In the genomic region with DNA sequence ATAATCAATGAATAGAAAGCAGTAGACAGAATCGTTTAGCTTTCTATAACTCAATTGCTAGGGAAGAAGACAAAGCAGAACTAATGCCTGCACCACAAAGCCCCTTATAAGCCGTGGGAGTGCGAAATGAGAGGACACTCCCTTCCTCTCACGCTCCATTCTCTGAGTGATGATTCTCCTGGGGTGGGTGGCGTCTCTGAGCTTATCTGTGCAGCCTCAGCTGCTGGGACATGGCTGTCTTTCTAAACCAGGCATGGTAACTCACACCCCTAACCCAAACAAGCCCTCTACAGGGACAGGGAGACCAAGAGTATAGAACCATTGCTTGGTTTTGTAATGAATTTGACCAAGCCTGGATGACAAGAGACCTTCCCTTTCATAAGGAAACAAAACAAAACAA, we compare ENCODE assay signal across 27 mouse cellular contexts.
DNase-seq lines count a peak whose midpoint lies in the region; ATAC-seq and TF ChIP-seq lines count a peak whose summit lies in the region.
"Had no signal": no experiment of that assay in that cellular context is flagged by ENCODE, and none has a peak within 500 bp of the region (broad histone marks: within the 10 kb centered on the region; RNA-seq: fewer than 3 reads in every experiment).

No protein-coding gene starts in this region.

- no peak overlapping the region for H3K27ac ChIP-seq in MEL (ENCODE audit: control insufficient read depth, low read depth, low read length)
- H3K27ac ChIP-seq in liver, embryonic 11.5 days (ENCODE audit: low read depth, low read length), result no peak overlapping the region
- no peak overlapping the region for H3K27ac ChIP-seq in liver, embryonic 14.5 days
- H3K27ac ChIP-seq in hindbrain, embryonic 16.5 days (ENCODE audit: low read depth, low read length), result no peak overlapping the region
- H3K27ac ChIP-seq: forebrain, embryonic 10.5 days; forebrain, embryonic 13.5 days; gastrocnemius, adult 2 months; heart, adult 2 months; heart, embryonic 10.5 days; heart, embryonic 13.5 days; hindbrain, embryonic 13.5 days; hindbrain, postnatal 0 days had no signal

- ATAC-seq in liver, embryonic 11.5 days (replicated peaks; ENCODE audit: low FRiP score), result peak; percentile 76
- ATAC-seq in liver, embryonic 14.5 days (ENCODE audit: insufficient read depth), result no peak
- ATAC-seq in megakaryocyte progenitor cell, adult 5-6 weeks (replicated peaks; ENCODE audit: poor library complexity), result peak; percentile 64
- no peak for ATAC-seq in hindbrain, embryonic 16.5 days
- ATAC-seq: activated CD4-positive, CD25-positive, alpha-beta regulatory T cell, adult 4 months; forebrain, embryonic 13.5 days; forebrain, embryonic 16.5 days; hindbrain, postnatal 0 days; inflammation-experienced regulatory T-cells, adult 6 months had no signal

- peak; percentile 71 for DNase-seq in MEL (ENCODE audit: low read depth, low spot score)
- DNase-seq in liver, embryonic 11.5 days (ENCODE audit: low spot score), result no peak
- peak in 2 of 3 experiments; percentile 11 to 16 for DNase-seq in liver, embryonic 14.5 days (ENCODE audit: low read depth in 3 of 3, low spot score in 3 of 3)
- no peak for DNase-seq in gastrocnemius, postnatal 36 days
- DNase-seq in frontal cortex, postnatal 14 days (ENCODE audit: low spot score in 2 of 2), result no peak
- DNase-seq: adrenal gland, adult 8-10 months; adrenal gland, postnatal 25 days; B cell, adult 2 months; cerebellum, adult 11-12 months; cerebellum, adult 8-10 months; cerebellum, postnatal 14 days; gastrocnemius, adult 2 months; gastrocnemius, postnatal 25 days; heart, adult 2 months had no signal

- peaks cover 0 to 6% of the 10 kb centered on the region in 2 experiments; a peak in 2 of 4 replicates for H3K36me3 ChIP-seq in MEL (ENCODE audit: control insufficient read depth in 1 of 2, insufficient read depth in 2 of 2, low read length in 2 of 2)
- no peaks in the 10 kb centered on the region for H3K36me3 ChIP-seq in liver, embryonic 11.5 days (ENCODE audit: control insufficient read depth, insufficient read depth, low read length)
- no peaks in the 10 kb centered on the region for H3K36me3 ChIP-seq in liver, embryonic 14.5 days (replicated peaks; ENCODE audit: control insufficient read depth, insufficient read depth, low read depth)
- no peaks in the 10 kb centered on the region for H3K36me3 ChIP-seq in hindbrain, embryonic 16.5 days (ENCODE audit: control insufficient read depth, insufficient read depth, low read length)
- H3K36me3 ChIP-seq: forebrain, embryonic 10.5 days; heart, embryonic 10.5 days; heart, embryonic 13.5 days; hindbrain, embryonic 13.5 days had no signal

- no peaks in the 10 kb centered on the region for H3K79me2 ChIP-seq in MEL (ENCODE audit: control insufficient read depth, insufficient read depth, low read length, poor library complexity)

- intact Hi-C loops in gastrocnemius, postnatal 36 days (cut with DNase I), result no loop called here

- H3K4me1 ChIP-seq in MEL (ENCODE audit: control insufficient read depth in 1 of 2, insufficient read depth in 2 of 2, low read length in 2 of 2), result peaks cover 0 to 8% of the 10 kb centered on the region in 2 experiments; a peak in 2 of 4 replicates
- H3K4me1 ChIP-seq in liver, embryonic 11.5 days (replicated peaks; ENCODE audit: control insufficient read depth, insufficient read depth, low read length), result no peaks in the 10 kb centered on the region
- peaks cover 3 to 7% of the 10 kb centered on the region in 2 experiments; a peak in 3 of 4 replicates for H3K4me1 ChIP-seq in liver, embryonic 14.5 days (replicated peaks; ENCODE audit: control insufficient read depth in 2 of 2, insufficient read depth in 2 of 2, low read length in 1 of 2)
- no peaks in the 10 kb centered on the region for H3K4me1 ChIP-seq in hindbrain, embryonic 16.5 days (ENCODE audit: control insufficient read depth, insufficient read depth, low read depth, low read length)
- H3K4me1 ChIP-seq: forebrain, embryonic 13.5 days; heart, embryonic 10.5 days; heart, embryonic 13.5 days; hindbrain, embryonic 13.5 days had no signal

- no peak overlapping the region for H3K4me3 ChIP-seq in MEL (ENCODE audit: control insufficient read depth in 1 of 2, insufficient read depth in 1 of 2, low read depth in 2 of 2, low read length in 2 of 2)
- no peak overlapping the region for H3K4me3 ChIP-seq in liver, embryonic 11.5 days (ENCODE audit: low read depth, low read length)
- H3K4me3 ChIP-seq in liver, embryonic 14.5 days (ENCODE audit: insufficient read depth in 1 of 2, low read depth in 2 of 2, low read length in 2 of 2), result no peak overlapping the region
- H3K4me3 ChIP-seq in hindbrain, embryonic 16.5 days (ENCODE audit: low read length), result no peak overlapping the region
- H3K4me3 ChIP-seq: forebrain, embryonic 10.5 days; forebrain, embryonic 13.5 days; gastrocnemius, adult 2 months; heart, adult 2 months; heart, embryonic 10.5 days; heart, embryonic 13.5 days; hindbrain, embryonic 13.5 days had no signal

- no peak for TF ChIP-seq RAD21 in MEL (IDR thresholded peaks at IDR 0.05; ENCODE audit: low read depth, low read length)

- WGBS in liver, embryonic 11.5 days, result 45% methylated on average over 5 of the region's 5 CpGs
- WGBS in liver, embryonic 14.5 days (ENCODE audit: insufficient replicate concordance), result 22% methylated on average over 5 of the region's 5 CpGs
- WGBS in hindbrain, embryonic 16.5 days, result 34% methylated on average over 5 of the region's 5 CpGs

- peak; percentile 30 to 32; a peak in 1 of 4 replicates for TF ChIP-seq EP300 in MEL (IDR thresholded peaks at IDR 0.05; ENCODE audit: low read depth in 1 of 2, low read length in 2 of 2)
- TF ChIP-seq EP300 in liver, embryonic 14.5 days (IDR thresholded peaks at IDR 0.05; ENCODE audit: low read depth), result peak; percentile 9; the same call in 1 of the 2 replicates

- no peaks in the 10 kb centered on the region for H3K9me3 ChIP-seq in MEL (replicated peaks; ENCODE audit: insufficient read depth, low read length)
- no peaks in the 10 kb centered on the region for H3K9me3 ChIP-seq in liver, embryonic 11.5 days (ENCODE audit: control insufficient read depth, low read length)
- no peaks in the 10 kb centered on the region for H3K9me3 ChIP-seq in liver, embryonic 14.5 days (ENCODE audit: control insufficient read depth, low read length)
- no peaks in the 10 kb centered on the region for H3K9me3 ChIP-seq in hindbrain, embryonic 16.5 days (ENCODE audit: control insufficient read depth, low read length)
- H3K9me3 ChIP-seq: forebrain, embryonic 10.5 days; forebrain, embryonic 13.5 days; G1E; heart, embryonic 10.5 days; heart, embryonic 13.5 days; hindbrain, embryonic 13.5 days had no signal

- H3K27me3 ChIP-seq in MEL (ENCODE audit: control insufficient read depth in 1 of 2, insufficient read depth in 2 of 2, low read length in 2 of 2), result no peaks in the 10 kb centered on the region
- H3K27me3 ChIP-seq in liver, embryonic 11.5 days (replicated peaks; ENCODE audit: control insufficient read depth, insufficient read depth, low read length), result no peaks in the 10 kb centered on the region
- no peaks in the 10 kb centered on the region for H3K27me3 ChIP-seq in liver, embryonic 14.5 days (ENCODE audit: control insufficient read depth, insufficient read depth, low read length)
- no peaks in the 10 kb centered on the region for H3K27me3 ChIP-seq in hindbrain, embryonic 16.5 days (replicated peaks; ENCODE audit: control insufficient read depth, insufficient read depth, low read length)
- H3K27me3 ChIP-seq: CH12.LX; forebrain, embryonic 13.5 days; heart, embryonic 13.5 days; hindbrain, embryonic 13.5 days had no signal

- no peak overlapping the region for H3K9ac ChIP-seq in MEL (ENCODE audit: control insufficient read depth, low read depth, low read length, poor library complexity, severe bottlenecking)
- no peak overlapping the region for H3K9ac ChIP-seq in liver, embryonic 11.5 days (ENCODE audit: low read depth, low read length)
- no peak overlapping the region for H3K9ac ChIP-seq in liver, embryonic 14.5 days (replicated peaks)
- H3K9ac ChIP-seq in hindbrain, embryonic 16.5 days (ENCODE audit: low read depth, low read length), result no peak overlapping the region
- H3K9ac ChIP-seq: forebrain, embryonic 13.5 days; heart, embryonic 13.5 days; hindbrain, embryonic 13.5 days had no signal

- TF ChIP-seq CTCF in MEL (IDR thresholded peaks at IDR 0.05 in 2 of 3, conservative IDR thresholded peaks at IDR 0.05 in 1 of 3; ENCODE audit: control insufficient read depth in 1 of 3, insufficient read depth in 1 of 3, low read depth in 2 of 3, low read length in 3 of 3, poor library complexity in 1 of 3, severe bottlenecking in 1 of 3), result no peak
- no peak for TF ChIP-seq CTCF in liver, embryonic 14.5 days (IDR thresholded peaks at IDR 0.05; ENCODE audit: low read depth)

- no peak for TF ChIP-seq POLR2A in MEL (IDR thresholded peaks at IDR 0.05; ENCODE audit: control insufficient read depth in 1 of 2, insufficient read depth in 1 of 2, low read depth in 1 of 2, low read length in 2 of 2, poor library complexity in 1 of 2)

- H3K4me2 ChIP-seq in liver, embryonic 11.5 days, result no peak overlapping the region
- no peak overlapping the region for H3K4me2 ChIP-seq in liver, embryonic 14.5 days (ENCODE audit: low read depth)
- H3K4me2 ChIP-seq in hindbrain, embryonic 16.5 days (ENCODE audit: low read length), result no peak overlapping the region
- H3K4me2 ChIP-seq: forebrain, embryonic 13.5 days; heart, embryonic 13.5 days; hindbrain, embryonic 13.5 days had no signal

TF ChIP-seq in MEL, 35 proteins besides CTCF, POLR2A, EP300 and RAD21 (continues in another document):
- TF ChIP-seq TCF12 (IDR thresholded peaks at IDR 0.05; ENCODE audit: low read depth, low read length), result 0 out of 2 replicates have a peak, but pooled peaks have one; percentile 33
- no peak for TF ChIP-seq ELF1 (IDR thresholded peaks at IDR 0.05; ENCODE audit: low read depth, low read length)
- no peak for TF ChIP-seq RCOR1 (IDR thresholded peaks at IDR 0.05; ENCODE audit: low read depth, low read length)
- TF ChIP-seq UBTF (IDR thresholded peaks at IDR 0.05; ENCODE audit: borderline replicate concordance, insufficient read depth, low read depth, low read length), result no peak
- no peak for TF ChIP-seq ZMIZ1 (IDR thresholded peaks at IDR 0.05; ENCODE audit: low read depth, low read length)
- no peak for TF ChIP-seq MYC (IDR thresholded peaks at IDR 0.05; ENCODE audit: low read depth, low read length)
- no peak for TF ChIP-seq MYB (IDR thresholded peaks at IDR 0.05; ENCODE audit: low read depth, low read length)
- no peak for TF ChIP-seq SMC3 (IDR thresholded peaks at IDR 0.05; ENCODE audit: low read depth, low read length)
- TF ChIP-seq GABPA (IDR thresholded peaks at IDR 0.05; ENCODE audit: low read depth, low read length), result no peak
- TF ChIP-seq NELFE (IDR thresholded peaks at IDR 0.05; ENCODE audit: low read depth, low read length), result no peak
- TF ChIP-seq GATA1 (IDR thresholded peaks at IDR 0.05; ENCODE audit: low read depth, low read length), result peak; percentile 64
- TF ChIP-seq TBP (IDR thresholded peaks at IDR 0.05; ENCODE audit: low read depth, low read length), result no peak
- TF ChIP-seq KAT2A (conservative IDR thresholded peaks at IDR 0.05; ENCODE audit: low read depth, low read length), result no peak
- TF ChIP-seq USF1 (IDR thresholded peaks at IDR 0.05; ENCODE audit: low read depth, low read length), result no peak
- TF ChIP-seq MAX (IDR thresholded peaks at IDR 0.05; ENCODE audit: low read length), result no peak

Comparison
In these comparisons a context has a peak if more than half of its experiments do, and no peak if none do; other contexts are left out.
1. DNase-seq: peak in MEL (single experiment) and liver, embryonic 14.5 days (2 of 3); none in liver, embryonic 11.5 days (single experiment), gastrocnemius, postnatal 36 days (0 of 2) and frontal cortex, postnatal 14 days (0 of 2).
2. ATAC-seq: peak in liver, embryonic 11.5 days (single experiment) and megakaryocyte progenitor cell, adult 5-6 weeks (single experiment); none in liver, embryonic 14.5 days (single experiment) and hindbrain, embryonic 16.5 days (single experiment).